Mouse (Mus musculus) urinary bladder, adult 2 months (tissue): ENCODE measurements around the gene Gm44511. TPM values are rescaled to one million over a fixed set of nuclear protein-coding genes. Genes with fewer than 3 reads are reported as not detected.
A peak's percentile ranks its signal among the peaks of the same experiment; 100 is the strongest.
"Not testable (repeated sequence)": the region's sequence is repeated elsewhere in the genome, so short reads cannot be mapped to it uniquely, and the experiment has no call there.

ENCODE experiments used
- DNase-seq: peaks from one replicate; pipeline ENCODE4 v3.0.0; 2022; ENCODE audit warnings: low spot score
- polyA plus RNA-seq: library from polyadenylated mRNA; depleted of rRNA; stranded (reverse); fragments of >200 nt; gene quantifications from 2 replicates; pipeline ENCODE4 v1.2.3, GENCODE M21; 2012

Gm44511 gene
- polyA plus RNA-seq, 1 experiment: 0.23 TPM

- DNase-seq: no peak
Observed at GRCm38 (mm10) chr6:128841327-128842089, 15.4 kb upstream of the Gm44511 start.

GRCm38 (mm10) chr6:128840669-128841068 lies 14.6 kb upstream of the Gm44511 start:
- not testable (repeated sequence) for DNase-seq

- DNase-seq: no peak
Observed at GRCm38 (mm10) chr6:128839921-128840320, 13.8 kb upstream of the Gm44511 start.

GRCm38 (mm10) chr6:128839266-128839771 lies 13.2 kb upstream of the Gm44511 start:
- peak; percentile 45 for DNase-seq

- DNase-seq: peak; percentile 91
Observed at GRCm38 (mm10) chr6:128838342-128839265, 12.5 kb upstream of the Gm44511 start.

GRCm38 (mm10) chr6:128837454-128838341 lies 11.6 kb upstream of the Gm44511 start:
- DNase-seq: no peak

GRCm38 (mm10) chr6:128836955-128837334 lies 10.8 kb upstream of the Gm44511 start:
- DNase-seq: no peak

- no peak for DNase-seq
Observed at GRCm38 (mm10) chr6:128836191-128836954, 10.3 kb upstream of the Gm44511 start.

- DNase-seq: no peak
Observed at GRCm38 (mm10) chr6:128835571-128835970, 9.5 kb upstream of the Gm44511 start.

- no peak for DNase-seq
Observed at GRCm38 (mm10) chr6:128833046-128833445, 6.9 kb upstream of the Gm44511 start.

- no peak for DNase-seq
Observed at GRCm38 (mm10) chr6:128829837-128830236, 3.7 kb upstream of the Gm44511 start.

- no peak for DNase-seq
Observed at GRCm38 (mm10) chr6:128826781-128827180, 666 bp upstream of the Gm44511 start.

GRCm38 (mm10) chr6:128818083-128818802 lies 7.9 kb downstream of the Gm44511 start:
- no peak for DNase-seq

- DNase-seq: no peak
Observed at GRCm38 (mm10) chr6:128808532-128808931, 17.6 kb downstream of the Gm44511 start.

GRCm38 (mm10) chr6:128807021-128807420 lies 19.1 kb downstream of the Gm44511 start:
- no peak for DNase-seq

GRCm38 (mm10) chr6:128804823-128805640 lies 21.1 kb downstream of the Gm44511 start:
- not testable (repeated sequence) for DNase-seq

- DNase-seq: peak; percentile 86
Observed at GRCm38 (mm10) chr6:128802999-128803857, 22.9 kb downstream of the Gm44511 start.

- DNase-seq: no peak
Observed at GRCm38 (mm10) chr6:128802557-128802956, 23.6 kb downstream of the Gm44511 start.
